Mouse (Mus musculus) heart, postnatal 0 days (tissue): ENCODE data around the gene Gm5788.

Experiments
- CTCF ChIP-seq: IDR thresholded peaks from 2 replicates; pipeline ENCODE4 v1.5.1; 2016; ENCODE audit warnings: antibody characterized with exemption, control low read depth, low read depth
- EP300 ChIP-seq: IDR thresholded peaks from 2 replicates; pipeline ENCODE4 v1.6.1; 2016; ENCODE audit warnings: antibody characterized with exemption, low read depth

DNA sequence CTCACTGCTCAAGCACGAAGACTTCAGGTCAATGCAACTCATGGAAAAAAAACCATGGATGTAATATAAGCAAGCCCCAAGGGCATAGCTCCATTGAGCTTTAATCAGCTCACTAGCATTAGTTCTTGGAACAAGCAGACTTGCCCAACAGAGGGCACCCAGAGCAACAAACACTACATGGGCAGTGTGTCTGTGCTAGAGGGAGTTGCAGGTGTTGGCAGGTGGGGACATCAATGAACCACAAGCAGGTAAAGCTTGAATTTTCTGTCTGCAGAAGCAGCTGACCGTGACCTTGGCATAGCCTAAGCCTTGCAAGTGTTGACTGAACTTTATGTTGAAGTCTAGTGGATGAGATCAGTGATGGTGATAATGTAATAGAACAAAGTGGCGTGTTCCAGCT is 19.8 kb upstream of the Gm5788 start:
- TF ChIP-seq EP300 (no peak), CTCF (no peak)
